Mouse (Mus musculus) brain, embryonic 14.5 days (tissue): Measurements from ENCODE around the gene Atoh7. TPM values are rescaled to one million over a fixed set of nuclear protein-coding genes. Genes with fewer than 3 reads are reported as not detected.

ENCODE experiments used
- DNase-seq: peaks from one replicate; pipeline ENCODE4 v3.0.0-alpha.2; 2011; ENCODE audit warnings: low read depth
- CTCF ChIP-seq: fragments of 200-500 bp; IDR thresholded peaks from 2 replicates; pipeline ENCODE4 v1.5.1; 2012; ENCODE audit warnings: inconsistent platforms, mild to moderate bottlenecking, moderate library complexity, borderline replicate concordance; ENCODE audit not compliant: insufficient read depth, insufficient read length; ENCODE audit errors: extremely low read depth
- POLR2A ChIP-seq: fragments of 200-500 bp; IDR thresholded peaks from 2 replicates; pipeline ENCODE4 v1.6.1; 2012; ENCODE audit warnings: mild to moderate bottlenecking, inconsistent platforms, borderline replicate concordance; ENCODE audit not compliant: poor library complexity, insufficient read depth, insufficient read length, severe bottlenecking; ENCODE audit errors: extremely low read depth
- polyA plus RNA-seq: library from polyadenylated mRNA; depleted of rRNA; stranded (reverse); fragments of >200 nt; gene quantifications from 2 replicates; pipeline ENCODE4 v1.2.3, GENCODE M21; 2012

The Atoh7 gene
- polyA plus RNA-seq, 1 experiment: 3.1 TPM

DNA sequence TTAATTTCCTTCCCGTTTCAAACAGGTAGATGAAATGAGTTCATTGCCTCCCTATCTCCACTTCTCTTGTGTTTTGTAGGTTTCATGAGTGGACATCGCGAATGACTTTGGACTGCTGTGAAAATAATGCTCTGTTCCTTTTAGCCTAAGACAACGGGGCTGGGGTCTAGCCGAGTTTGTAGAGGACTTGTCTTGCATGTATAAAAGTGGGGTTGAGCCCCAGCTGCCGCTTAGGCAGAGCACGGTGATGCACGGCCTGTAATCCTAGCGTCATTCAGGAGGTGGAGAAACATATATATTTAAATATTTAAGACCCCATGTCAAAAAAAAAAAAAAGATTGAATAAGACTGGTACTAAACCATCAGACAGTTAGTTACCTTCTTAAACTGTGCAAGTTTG is 1.2 kb downstream of the Atoh7 start:
- TF ChIP-seq POLR2A: no peak
- peak; percentile 44 for DNase-seq

GRCm38 (mm10) chr10:63113027-63113604 is 13.7 kb downstream of the Atoh7 start:
- TF ChIP-seq POLR2A (no peak), CTCF (peak; percentile 11; the same call in 1 of the 2 replicates)
- peak; percentile 75 for DNase-seq

DNA sequence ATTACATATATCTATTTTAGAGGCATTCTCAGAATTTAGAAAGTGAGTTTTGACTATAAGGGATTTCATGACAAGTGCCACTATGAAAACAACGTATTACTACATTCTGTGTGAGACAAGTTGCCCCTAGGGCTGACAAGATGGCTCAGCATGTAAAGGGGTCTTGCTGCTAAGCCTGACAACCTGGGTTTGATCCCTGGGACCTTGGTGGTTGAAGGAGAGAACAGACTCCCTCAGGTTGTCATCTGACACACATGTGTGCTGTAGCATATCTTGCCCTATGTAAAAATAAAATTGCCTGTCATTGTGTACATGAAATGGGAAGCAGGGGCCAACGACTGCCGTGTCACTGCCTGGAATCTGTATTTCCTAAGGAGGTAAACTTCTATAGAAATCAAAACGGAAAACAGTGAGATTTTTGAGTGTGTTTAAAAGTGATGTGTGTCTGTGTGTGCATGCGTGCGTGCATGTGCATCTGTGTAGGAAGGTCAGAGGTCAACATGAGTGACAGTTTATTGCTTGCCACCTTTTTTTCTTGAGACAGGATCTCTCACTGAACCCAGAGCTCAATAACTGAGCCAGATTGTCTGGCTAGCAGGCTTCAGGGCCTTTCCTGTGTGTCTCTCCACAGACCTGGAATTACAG is 14.4 kb downstream of the Atoh7 start:
- TF ChIP-seq POLR2A (no peak), CTCF (no peak)
- DNase-seq: no peak

DNA sequence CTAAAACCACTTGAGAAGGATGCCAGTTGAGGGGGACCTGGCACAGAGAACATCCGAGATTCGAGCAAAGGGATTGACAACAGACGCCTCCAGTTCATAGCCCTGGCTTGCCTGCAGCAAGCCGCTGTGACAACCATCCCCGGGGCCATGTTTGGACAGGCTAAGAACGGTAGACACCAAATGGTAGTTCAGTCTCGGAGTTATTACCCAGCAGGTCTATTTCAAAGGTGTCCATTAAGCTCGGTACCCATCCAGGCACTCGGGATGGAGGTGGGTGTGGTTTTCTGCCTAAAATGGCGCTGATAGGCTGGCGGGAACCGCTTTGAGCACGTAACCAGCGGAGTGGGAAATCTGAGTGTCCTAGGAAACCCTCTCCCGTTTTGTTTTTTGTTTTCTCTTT is 16.4 kb downstream of the Atoh7 start:
- DNase-seq: no peak
- TF ChIP-seq CTCF (no peak), POLR2A (no peak)

DNA sequence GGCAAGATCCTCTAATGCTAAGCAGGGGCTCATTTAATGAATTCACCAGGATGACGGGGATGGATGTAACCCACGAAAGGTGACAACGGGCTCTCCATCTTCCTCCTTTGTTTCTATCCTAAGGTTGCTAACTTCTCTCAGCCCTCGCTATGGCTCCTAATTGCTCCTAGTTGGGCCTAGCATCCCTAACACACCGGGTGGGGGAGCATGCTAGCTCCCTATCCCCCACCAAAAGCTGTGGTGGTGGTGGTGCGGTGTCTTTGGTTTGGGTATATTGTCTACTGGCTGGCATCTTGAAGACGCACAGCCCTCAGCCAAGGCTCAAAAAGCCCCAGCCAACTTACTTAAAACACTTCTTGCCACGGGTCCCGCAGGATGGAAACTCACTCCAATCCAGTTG is 16.9 kb downstream of the Atoh7 start:
- DNase-seq: no peak

DNA sequence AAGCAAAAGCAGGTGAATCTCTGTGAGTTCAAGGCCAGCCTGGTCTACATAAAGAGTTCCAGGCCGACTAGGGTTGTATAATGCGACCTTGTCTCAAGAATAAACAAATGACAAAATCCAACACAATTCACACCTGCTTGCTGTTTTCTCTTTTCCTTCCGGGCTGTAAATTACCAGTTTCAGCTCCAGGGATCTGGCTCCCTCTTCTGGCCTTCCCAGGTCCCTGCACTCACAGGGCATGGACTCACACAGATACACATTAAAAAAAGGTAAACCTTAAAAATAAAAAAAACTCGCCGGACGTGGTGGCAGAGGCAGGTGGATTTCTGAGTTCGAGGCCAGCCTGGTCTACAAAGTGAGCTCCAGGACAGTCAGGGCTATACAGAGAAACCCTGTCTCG is 18.1 kb downstream of the Atoh7 start:
- no peak for DNase-seq
- TF ChIP-seq POLR2A: no peak
- 0 out of 2 replicates have a peak, but pooled peaks have one; percentile 0 for TF ChIP-seq CTCF

More for the DNA sequence above, 16.9 kb downstream of the Atoh7 start:
- TF ChIP-seq CTCF: no peak
- TF ChIP-seq POLR2A: no peak

DNA sequence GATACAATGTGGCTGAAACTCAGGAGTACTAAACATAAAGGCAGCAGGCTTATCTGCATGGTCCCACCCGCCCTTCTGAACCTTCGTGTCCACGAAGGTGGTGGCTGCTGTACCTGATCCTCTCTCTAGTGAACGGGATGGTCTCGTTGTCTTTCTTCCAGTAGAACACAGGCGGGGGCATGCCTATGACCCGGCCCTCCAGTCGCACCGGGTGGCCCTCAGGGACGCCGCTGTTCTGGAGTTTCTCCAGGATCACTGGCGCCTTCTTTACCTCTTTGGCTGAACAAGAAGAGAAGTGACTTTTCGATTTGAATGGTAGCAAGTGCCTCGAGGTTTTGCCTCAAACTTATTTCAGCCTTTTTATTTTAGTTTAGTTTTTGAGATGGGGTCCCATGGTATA is 20.5 kb downstream of the Atoh7 start:
- TF ChIP-seq POLR2A (no peak), CTCF (no peak)
- DNase-seq: no peak

- TF ChIP-seq CTCF (no peak), POLR2A (no peak)
- no peak for DNase-seq
Observed at GRCm38 (mm10) chr10:63121961-63122360, 22.5 kb downstream of the Atoh7 start.

DNA sequence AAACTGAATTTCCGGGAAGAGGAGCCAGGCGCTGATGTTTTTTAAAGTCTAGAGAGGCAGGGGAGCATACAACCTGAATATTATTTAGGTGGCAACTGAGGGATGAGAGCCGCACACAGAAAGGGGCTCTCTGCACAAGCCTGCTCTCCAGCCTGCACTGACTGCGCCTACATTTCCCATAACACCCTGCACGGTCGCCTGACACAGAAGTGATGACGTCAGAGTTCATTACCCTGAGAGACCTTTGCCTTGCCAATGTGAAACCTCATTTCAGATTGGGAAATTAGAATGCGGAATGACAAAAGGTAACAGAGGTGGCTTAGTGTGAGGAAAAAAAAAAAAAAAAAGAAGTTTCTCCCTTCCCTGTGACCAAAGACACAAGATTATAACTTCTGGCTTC is 23.1 kb downstream of the Atoh7 start:
- TF ChIP-seq POLR2A: no peak
- no peak for TF ChIP-seq CTCF
- DNase-seq: peak; percentile 69

- TF ChIP-seq CTCF: no peak
- no peak for TF ChIP-seq POLR2A
- DNase-seq: no peak
Observed at GRCm38 (mm10) chr10:63123141-63123540, 23.7 kb downstream of the Atoh7 start.

- no peak for DNase-seq
- no peak for TF ChIP-seq POLR2A
- no peak for TF ChIP-seq CTCF
Observed at GRCm38 (mm10) chr10:63124016-63124415, 24.6 kb downstream of the Atoh7 start.

DNA sequence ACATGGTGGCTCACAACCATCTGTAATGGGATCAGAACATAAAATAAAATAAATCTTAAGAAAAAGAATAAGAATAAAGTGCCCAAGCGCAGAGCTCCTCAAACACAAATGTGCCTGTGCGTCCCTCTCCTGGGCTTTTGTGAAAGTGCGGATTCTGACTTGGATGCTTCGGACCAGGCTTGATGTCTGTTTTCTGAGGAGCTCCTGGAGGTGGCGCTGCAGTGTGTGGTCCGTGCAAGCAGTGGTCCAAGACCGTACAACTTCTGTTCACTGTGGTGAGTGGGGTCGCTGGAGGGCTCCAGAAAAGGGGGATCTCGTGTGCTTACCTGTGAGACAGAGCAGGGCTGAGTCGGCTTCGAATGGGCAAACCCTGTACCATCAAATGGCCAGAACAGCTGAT is 25.9 kb downstream of the Atoh7 start:
- TF ChIP-seq CTCF (peak; percentile 16; the same call in 1 of the 2 replicates), POLR2A (no peak)
- peak; percentile 26 for DNase-seq
